Mouse (Mus musculus) liver, embryonic 12.5 days (tissue): ENCODE data around the gene Mov10. TPM values are rescaled to one million over a fixed set of nuclear protein-coding genes. Genes with fewer than 3 reads are reported as not detected.

Experiments used
- ATAC-seq: fragments of 200-750 bp; cut with Nextera tagmentation; 2 replicates; pipeline ENCODE4 v1.8.0; 2017; ENCODE audit warnings: moderate number of reproducible peaks, mild to moderate bottlenecking, moderate library complexity
- H3K27ac ChIP-seq: fragments of 300-500 bp; sonication (generic); 2 replicates; pipeline ENCODE4 v1.5.1; 2016; ENCODE audit warnings: mild to moderate bottlenecking
- H3K27me3 ChIP-seq: fragments of 300-500 bp; sonication (generic); replicated peaks from 2 replicates; pipeline ENCODE4 v1.6.1; 2016; ENCODE audit warnings: mild to moderate bottlenecking, moderate library complexity
- H3K36me3 ChIP-seq: fragments of 300-500 bp; sonication (generic); 2 replicates; pipeline ENCODE4 v1.6.1; 2016; ENCODE audit warnings: mild to moderate bottlenecking, moderate library complexity
- H3K4me1 ChIP-seq: fragments of 300-500 bp; sonication (generic); 2 replicates; pipeline ENCODE4 v1.6.1; 2016
- H3K4me2 ChIP-seq: fragments of 300-500 bp; sonication (generic); 2 replicates; pipeline ENCODE4 v1.6.1; 2016; ENCODE audit warnings: mild to moderate bottlenecking, moderate library complexity
- H3K4me3 ChIP-seq: fragments of 300-500 bp; sonication (generic); 2 replicates; pipeline ENCODE4 v1.5.1; 2016; ENCODE audit warnings: mild to moderate bottlenecking, moderate library complexity
- H3K9ac ChIP-seq: fragments of 300-500 bp; sonication (generic); 2 replicates; pipeline ENCODE4 v1.6.1; 2016; ENCODE audit warnings: mild to moderate bottlenecking, moderate library complexity
- H3K9me3 ChIP-seq: fragments of 300-500 bp; sonication (generic); replicated peaks from 2 replicates; pipeline ENCODE4 v1.6.1; 2016; ENCODE audit warnings: mild to moderate bottlenecking, moderate library complexity
- WGBS: fragments of 180-500 bp; shearing (Covaris S2); methylation state at CpG from one replicate; pipeline ENCODE4 v1.1.7; 2016; ENCODE audit not compliant: insufficient replicate concordance; 5-methylcytosine and 5-hydroxymethylcytosine counted together
- polyA plus RNA-seq: library from polyadenylated mRNA; unstranded; fragments of >200 nt; fragmentation: Nextera tagmentation; extraction: Ambion mirVana; gene quantifications from 2 replicates; pipeline ENCODE4 v1.2.1, GENCODE M21; 2016

Gene Mov10
- polyA plus RNA-seq, 1 experiment from 2014 or later: 29.2 TPM

DNA sequence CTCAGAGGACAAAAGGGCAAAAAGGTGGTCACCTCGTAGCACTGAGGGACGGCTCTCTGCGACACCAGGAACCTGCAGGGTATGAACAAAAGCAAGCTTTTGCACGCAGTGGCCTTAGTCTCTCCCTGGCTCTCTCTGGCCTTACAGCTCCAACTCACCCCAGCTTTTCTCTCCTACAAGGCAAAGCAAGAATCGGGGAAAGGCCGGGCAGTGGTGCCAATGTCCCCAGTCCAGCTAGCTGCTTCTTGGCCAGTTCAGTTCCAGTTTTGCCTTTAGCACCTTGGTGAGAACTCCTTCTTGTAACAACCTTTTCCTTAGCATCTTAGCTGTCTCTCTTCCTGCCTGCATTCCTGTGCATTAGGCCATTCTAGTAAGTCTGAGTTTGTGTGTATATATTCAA lies 16.9 kb downstream of the Mov10 start:
- WGBS: 84% methylated on average over 6 of the region's 6 CpGs
- ATAC-seq: no peak
- Histone ChIP-seq H3K27me3 (no peaks in the 10 kb centered on the region), H3K9ac (no peak overlapping the region), H3K36me3 (peaks cover 74% of the 10 kb centered on the region), H3K27ac (no peak overlapping the region), H3K4me1 (0 out of 2 replicates have a peak, but pooled peaks cover 8% of the 10 kb centered on the region), H3K4me2 (no peak overlapping the region), H3K4me3 (no peak overlapping the region), H3K9me3 (no peaks in the 10 kb centered on the region)

DNA sequence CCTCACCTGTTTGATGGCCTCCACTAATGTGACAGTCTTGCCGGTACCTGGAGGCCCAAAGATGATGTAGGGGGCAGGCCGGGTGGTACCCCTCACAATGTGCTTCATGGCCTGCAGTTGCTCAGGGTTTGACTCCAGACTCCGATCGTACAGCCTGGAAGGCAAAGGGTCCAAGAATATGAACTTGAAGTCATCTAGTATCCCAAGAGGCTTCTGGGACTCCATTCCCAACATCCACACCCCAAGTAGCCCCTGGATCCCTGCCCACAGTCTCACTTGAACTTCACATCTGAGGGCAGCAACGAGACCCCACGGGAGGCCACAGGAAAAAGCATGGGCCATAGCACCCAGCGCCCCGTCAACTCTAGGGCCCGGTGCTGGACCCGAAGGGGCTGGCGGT lies 17.7 kb downstream of the Mov10 start:
- Histone ChIP-seq H3K27me3 (no peaks in the 10 kb centered on the region), H3K4me1 (peaks cover 14% of the 10 kb centered on the region; the same call in 1 of the 2 replicates), H3K36me3 (peaks cover 82% of the 10 kb centered on the region), H3K4me2 (no peak overlapping the region), H3K27ac (no peak overlapping the region), H3K4me3 (no peak overlapping the region), H3K9ac (no peak overlapping the region), H3K9me3 (no peaks in the 10 kb centered on the region)
- no peak for ATAC-seq
- WGBS: 87% methylated on average over 11 of the region's 11 CpGs

DNA sequence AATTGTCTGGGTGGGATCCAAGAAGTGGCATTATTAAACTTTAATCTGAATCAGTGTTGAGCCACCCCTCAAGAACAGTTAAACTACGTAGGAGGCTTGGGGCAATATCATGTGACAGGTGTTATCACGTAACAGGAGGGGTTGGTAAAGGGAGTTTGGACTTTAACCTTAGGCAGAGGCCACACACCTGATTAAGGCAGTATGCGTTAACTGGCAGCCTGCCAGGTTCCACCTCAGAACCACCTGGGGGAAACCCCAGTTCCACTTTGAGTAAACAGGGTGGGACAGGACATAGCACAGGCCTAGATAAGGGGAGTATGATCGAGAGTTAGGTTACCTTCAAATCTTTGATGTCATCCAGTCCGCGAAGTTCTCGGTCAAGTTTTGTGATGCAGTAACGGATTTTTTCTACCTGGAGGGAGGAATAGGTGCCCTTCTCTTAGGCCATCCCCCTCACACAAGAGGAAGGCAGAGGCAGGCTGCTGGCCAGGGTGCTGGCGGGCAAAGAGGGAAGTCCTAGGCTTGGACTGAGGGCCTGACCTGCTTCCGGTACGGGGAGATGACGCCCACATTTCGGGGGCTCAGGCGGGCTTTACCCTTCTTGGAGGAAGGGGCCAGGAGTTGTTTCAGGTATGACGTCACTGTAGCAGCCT lies 21.8 kb downstream of the Mov10 start:
- Histone ChIP-seq H3K27me3 (no peaks in the 10 kb centered on the region), H3K9ac (no peak overlapping the region), H3K4me3 (no peak overlapping the region), H3K4me1 (peaks cover 49% of the 10 kb centered on the region), H3K27ac (peak overlapping the region; percentile 36; the same call in 1 of the 2 replicates), H3K9me3 (no peaks in the 10 kb centered on the region), H3K4me2 (no peak overlapping the region), H3K36me3 (peaks cover 77% of the 10 kb centered on the region)
- WGBS: 70% methylated on average over 15 of the region's 15 CpGs
- ATAC-seq: peak; percentile 41

DNA sequence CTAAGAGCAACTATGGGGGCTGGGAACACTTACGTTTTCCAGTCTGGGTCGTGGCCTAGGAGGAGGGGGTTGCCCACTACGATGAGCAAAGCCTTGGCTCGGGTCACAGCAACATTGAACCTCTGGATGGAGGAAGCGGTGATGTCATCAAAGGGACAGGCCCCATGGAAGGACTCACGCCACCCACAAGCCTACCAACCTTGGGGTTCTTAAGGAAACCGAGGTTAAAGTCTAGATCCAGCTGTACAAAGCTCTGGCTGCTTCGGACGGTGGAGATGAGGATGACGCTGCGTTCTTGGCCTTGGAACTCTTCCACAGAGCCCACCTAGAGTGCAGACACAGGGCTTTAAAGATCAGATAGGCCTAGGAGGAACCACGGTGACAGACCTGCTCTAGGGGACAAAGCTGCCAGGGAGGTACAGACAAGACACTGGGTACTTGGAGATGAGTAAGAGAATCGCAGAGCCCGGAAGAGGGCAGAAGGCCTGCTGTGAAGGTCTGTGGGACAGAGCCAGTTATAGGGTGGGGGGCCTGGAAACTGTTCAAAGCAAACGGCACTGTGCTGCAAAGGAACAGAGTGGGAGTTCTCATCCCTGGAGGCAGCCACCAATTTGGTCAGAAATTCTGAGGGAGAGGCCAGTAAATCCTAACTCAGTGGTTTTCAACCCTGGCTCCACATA lies 22.6 kb downstream of the Mov10 start:
- no peak overlapping the region for H3K9ac ChIP-seq
- no peaks in the 10 kb centered on the region for H3K9me3 ChIP-seq
- peaks cover 7% of the 10 kb centered on the region; the same call in 1 of the 2 replicates for H3K27me3 ChIP-seq
- no peak overlapping the region for H3K4me2 ChIP-seq
- 68% methylated on average over 15 of the region's 15 CpGs for WGBS
- H3K4me1 ChIP-seq: peaks cover 55% of the 10 kb centered on the region
- no peak overlapping the region for H3K4me3 ChIP-seq
- peaks cover 70% of the 10 kb centered on the region for H3K36me3 ChIP-seq
- no peak for ATAC-seq
- peak overlapping the region; percentile 36; the same call in 1 of the 2 replicates for H3K27ac ChIP-seq

DNA sequence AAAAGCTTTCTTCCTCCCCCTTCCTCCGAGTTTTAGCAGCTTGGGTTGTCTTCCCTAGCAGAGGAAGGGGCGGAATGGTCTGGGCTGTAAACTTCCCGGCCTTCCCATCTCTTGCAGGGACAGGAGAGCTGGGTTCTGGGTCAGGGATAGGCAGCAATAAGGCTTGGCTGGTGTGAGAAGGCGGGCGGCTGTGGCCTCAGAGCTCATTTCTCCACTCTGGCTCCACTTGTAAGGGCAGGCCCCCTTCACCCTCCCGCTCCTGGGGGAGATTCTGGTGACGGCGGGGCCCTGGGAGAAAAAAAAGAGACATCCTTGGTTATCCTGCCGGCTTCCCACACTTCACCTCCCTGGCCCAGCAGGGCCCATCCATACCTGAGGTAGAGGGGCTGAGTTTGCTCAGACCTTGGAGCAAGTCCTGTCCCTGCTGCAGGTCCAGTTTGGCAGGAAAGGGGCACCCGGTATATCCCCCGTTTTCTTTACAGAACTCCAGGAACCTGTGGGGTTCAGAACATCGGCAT lies 23.4 kb downstream of the Mov10 start:
- Histone ChIP-seq H3K27me3 (peaks cover 15% of the 10 kb centered on the region), H3K9me3 (no peaks in the 10 kb centered on the region), H3K4me2 (no peak overlapping the region), H3K4me1 (peaks cover 60% of the 10 kb centered on the region), H3K27ac (peak overlapping the region; percentile 72), H3K36me3 (peaks cover 62% of the 10 kb centered on the region), H3K9ac (no peak overlapping the region), H3K4me3 (no peak overlapping the region)
- 64% methylated on average over 12 of the region's 12 CpGs for WGBS
- no peak for ATAC-seq

DNA sequence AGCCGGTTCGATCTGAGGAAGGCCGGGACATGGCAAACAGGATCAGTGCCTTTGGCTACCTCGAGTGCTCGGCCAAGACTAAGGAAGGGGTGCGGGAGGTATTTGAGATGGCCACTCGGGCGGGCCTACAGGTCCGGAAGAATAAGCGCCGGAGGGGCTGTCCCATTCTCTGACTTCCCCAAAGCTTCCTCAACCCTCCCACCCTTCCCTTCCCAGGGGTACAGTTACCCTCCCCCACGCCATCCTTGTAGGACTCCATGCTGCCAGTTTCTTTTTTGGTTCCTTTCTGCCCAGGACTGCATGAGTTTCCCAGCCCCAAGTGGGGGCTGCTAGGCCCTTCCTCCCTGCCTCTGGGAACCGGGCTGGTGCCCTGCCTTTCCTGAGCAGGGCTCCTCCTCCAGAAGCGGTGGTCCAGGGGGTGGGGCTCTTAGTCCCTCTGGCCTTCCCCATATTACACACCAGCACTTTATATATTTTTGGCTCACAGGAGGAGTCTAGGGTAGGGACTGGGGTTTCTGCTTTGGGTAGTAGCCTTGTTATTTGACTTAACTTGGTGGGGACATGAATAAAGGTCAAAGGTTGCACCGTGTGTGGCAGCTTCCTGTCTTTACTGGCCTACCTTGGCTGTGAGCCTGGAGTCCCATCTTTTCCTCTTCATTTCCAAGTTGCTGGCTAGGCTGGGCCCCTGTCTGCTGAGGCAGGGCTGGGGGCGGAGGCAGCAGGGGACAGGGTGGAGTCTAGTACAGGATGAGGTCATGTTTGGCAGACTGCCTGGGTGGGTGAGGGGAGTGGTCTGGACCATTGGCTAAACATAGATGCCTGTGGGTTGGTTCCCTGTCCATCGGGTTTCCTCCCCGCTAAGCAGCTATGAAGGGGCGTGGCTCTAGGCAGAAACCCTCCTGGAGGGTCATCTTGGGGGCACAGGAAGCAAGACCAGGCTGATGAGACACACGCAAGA lies 24.2 kb downstream of the Mov10 start:
- Histone ChIP-seq H3K4me1 (peaks cover 63% of the 10 kb centered on the region), H3K9me3 (no peaks in the 10 kb centered on the region), H3K4me2 (peak overlapping the region; percentile 17; the same call in 1 of the 2 replicates), H3K27ac (peak overlapping the region; percentile 72), H3K4me3 (no peak overlapping the region), H3K36me3 (peaks cover 53% of the 10 kb centered on the region), H3K27me3 (peaks cover 23% of the 10 kb centered on the region), H3K9ac (no peak overlapping the region)
- peak; percentile 75 for ATAC-seq
- 45% methylated on average over 20 of the region's 20 CpGs for WGBS

DNA sequence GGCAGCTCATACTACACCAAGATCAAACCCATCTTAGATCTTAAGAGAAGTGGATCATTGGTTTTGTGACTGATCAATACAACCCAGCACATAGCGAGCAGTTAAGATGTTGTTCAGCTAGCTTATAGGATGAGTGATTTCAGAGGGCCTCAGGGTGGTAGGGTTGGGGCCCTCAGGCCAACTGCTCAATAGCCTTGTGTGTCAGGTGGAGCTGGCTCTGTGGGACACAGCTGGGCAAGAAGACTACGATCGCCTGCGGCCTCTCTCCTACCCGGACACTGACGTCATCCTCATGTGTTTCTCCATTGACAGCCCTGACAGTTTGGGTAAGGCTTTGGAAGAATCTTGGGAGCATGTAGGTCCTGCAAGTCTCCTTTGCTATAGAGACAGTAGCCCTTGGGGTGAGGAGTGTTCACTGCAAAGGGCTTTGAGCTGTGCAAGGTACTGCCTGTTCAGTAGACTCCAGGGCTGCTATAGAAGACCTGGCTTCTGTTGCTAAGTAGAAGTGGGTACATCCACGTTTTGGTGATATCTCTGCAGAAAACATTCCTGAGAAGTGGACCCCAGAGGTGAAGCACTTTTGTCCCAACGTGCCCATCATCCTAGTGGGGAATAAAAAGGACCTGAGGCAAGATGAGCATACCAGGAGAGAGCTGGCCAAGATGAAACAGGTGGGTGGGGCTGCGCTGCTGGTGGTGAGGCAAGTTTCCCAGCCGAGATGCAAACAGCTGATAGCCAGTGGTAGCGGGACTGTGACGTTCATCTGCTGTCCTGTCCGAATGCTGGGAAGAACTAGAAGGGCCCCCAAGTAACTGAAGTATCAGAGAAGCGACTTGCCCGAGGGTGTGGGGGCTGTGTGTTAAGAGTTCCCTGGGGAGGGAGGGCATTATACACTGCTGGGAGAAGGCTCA lies 25.7 kb downstream of the Mov10 start:
- 48% methylated on average over 15 of the region's 15 CpGs for WGBS
- H3K27ac ChIP-seq: no peak overlapping the region
- 0 out of 2 replicates have a peak overlapping the region, but pooled peaks have one; percentile 1 for H3K4me2 ChIP-seq

DNA sequence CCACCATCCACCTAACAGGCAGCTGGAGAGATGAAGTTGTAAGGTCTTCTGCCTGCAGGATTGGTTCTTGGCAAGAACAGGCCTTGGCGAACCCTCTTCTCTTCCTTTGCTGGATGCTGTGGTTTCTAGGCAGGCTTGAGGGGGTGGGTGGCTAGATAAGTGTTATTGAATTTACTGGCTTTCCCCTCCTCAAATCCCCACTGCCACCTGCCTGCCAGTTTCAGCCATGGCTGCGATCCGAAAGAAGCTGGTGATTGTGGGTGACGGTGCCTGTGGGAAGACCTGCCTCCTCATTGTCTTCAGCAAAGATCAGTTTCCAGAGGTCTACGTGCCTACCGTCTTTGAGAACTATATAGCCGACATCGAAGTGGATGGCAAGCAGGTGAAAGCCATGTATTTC lies 26.7 kb downstream of the Mov10 start:
- WGBS: 86% methylated on average over 8 of the region's 8 CpGs
- Histone ChIP-seq H3K9me3 (no peaks in the 10 kb centered on the region), H3K27ac (no peak overlapping the region), H3K4me2 (no peak overlapping the region), H3K4me3 (no peak overlapping the region), H3K36me3 (peaks cover 35% of the 10 kb centered on the region), H3K9ac (no peak overlapping the region), H3K4me1 (peaks cover 63% of the 10 kb centered on the region), H3K27me3 (peaks cover 47% of the 10 kb centered on the region)
- no peak for ATAC-seq

More for the DNA sequence above, 25.7 kb downstream of the Mov10 start:
- peaks cover 39% of the 10 kb centered on the region for H3K27me3 ChIP-seq
- no peaks in the 10 kb centered on the region for H3K9me3 ChIP-seq
- no peak for ATAC-seq
- H3K9ac ChIP-seq: no peak overlapping the region
- no peak overlapping the region for H3K4me3 ChIP-seq
- H3K36me3 ChIP-seq: peaks cover 44% of the 10 kb centered on the region
- H3K4me1 ChIP-seq: peaks cover 69% of the 10 kb centered on the region

DNA sequence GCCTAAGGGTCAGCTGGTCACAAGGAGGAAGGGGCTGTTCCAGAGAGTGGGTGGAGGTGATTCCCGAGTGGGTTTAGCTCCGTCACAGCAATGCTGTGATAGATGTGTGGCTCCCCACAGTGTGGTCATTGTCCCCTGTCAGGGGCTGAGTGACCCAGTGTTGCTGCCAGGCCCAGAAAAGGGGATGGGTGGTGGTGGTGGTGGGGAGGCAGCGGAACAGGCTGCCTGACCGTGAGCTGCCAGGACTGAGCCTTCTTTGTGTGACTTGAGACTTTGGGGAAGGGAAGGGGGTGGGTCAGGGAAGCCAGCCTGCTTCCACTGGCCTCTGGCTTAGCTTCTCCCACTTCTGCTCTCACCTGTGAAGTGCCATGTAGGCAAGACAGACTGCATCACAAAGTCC lies 27.3 kb downstream of the Mov10 start:
- H3K27me3 ChIP-seq: peaks cover 51% of the 10 kb centered on the region
- 30% methylated on average over 4 of the region's 4 CpGs for WGBS
- H3K4me2 ChIP-seq: peak overlapping the region; percentile 76
- peaks cover 29% of the 10 kb centered on the region for H3K36me3 ChIP-seq
- no peak overlapping the region for H3K27ac ChIP-seq
- H3K9me3 ChIP-seq: no peaks in the 10 kb centered on the region
- no peak overlapping the region for H3K4me3 ChIP-seq
- peak overlapping the region; percentile 7; the same call in 1 of the 2 replicates for H3K9ac ChIP-seq
- H3K4me1 ChIP-seq: peaks cover 58% of the 10 kb centered on the region
- no peak for ATAC-seq

DNA sequence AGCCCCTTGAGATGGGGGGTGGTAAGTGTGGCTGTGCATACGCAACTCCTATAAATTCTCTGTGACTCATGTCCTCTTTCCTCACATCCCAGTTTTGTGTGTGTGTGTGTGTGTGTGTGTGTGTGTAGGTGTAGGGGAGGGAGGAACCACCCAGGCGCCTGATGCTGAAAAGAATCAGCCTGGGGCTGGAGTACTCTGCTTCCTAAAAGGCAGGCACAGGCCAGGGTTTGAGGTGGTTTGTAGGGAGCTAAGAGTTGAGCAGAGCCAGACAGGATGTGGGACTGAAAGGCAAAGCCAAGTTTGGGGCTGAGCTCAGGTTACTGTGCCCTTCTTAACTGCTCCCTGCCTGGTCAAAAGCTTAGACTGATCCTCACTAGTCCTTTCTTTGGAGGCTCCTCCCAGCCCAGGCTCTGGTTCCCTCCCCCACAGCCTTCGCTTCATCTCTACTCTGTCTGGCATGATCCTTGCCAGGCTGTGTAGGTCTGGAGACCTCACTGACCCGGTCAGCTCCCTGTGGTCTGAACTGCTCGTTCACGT lies 27.9 kb downstream of the Mov10 start:
- Histone ChIP-seq H3K4me3 (peak overlapping the region; percentile 56; the same call in 1 of the 2 replicates), H3K9ac (peak overlapping the region; percentile 7; the same call in 1 of the 2 replicates), H3K9me3 (no peaks in the 10 kb centered on the region), H3K27me3 (peaks cover 56% of the 10 kb centered on the region), H3K4me1 (peaks cover 53% of the 10 kb centered on the region), H3K4me2 (peak overlapping the region; percentile 76), H3K36me3 (peaks cover 24% of the 10 kb centered on the region), H3K27ac (no peak overlapping the region)
- WGBS: 38% methylated on average over 6 of the region's 6 CpGs
- no peak for ATAC-seq
